Mouse (Mus musculus): ENCODE measurements around the gene Gm815. TPM values are rescaled to one million over a fixed set of nuclear protein-coding genes. Genes with fewer than 3 reads are reported as not detected.

Gm815 gene
- polyA plus RNA-seq, 1 experiment from 2014 or later: 0.33 TPM

DNA sequence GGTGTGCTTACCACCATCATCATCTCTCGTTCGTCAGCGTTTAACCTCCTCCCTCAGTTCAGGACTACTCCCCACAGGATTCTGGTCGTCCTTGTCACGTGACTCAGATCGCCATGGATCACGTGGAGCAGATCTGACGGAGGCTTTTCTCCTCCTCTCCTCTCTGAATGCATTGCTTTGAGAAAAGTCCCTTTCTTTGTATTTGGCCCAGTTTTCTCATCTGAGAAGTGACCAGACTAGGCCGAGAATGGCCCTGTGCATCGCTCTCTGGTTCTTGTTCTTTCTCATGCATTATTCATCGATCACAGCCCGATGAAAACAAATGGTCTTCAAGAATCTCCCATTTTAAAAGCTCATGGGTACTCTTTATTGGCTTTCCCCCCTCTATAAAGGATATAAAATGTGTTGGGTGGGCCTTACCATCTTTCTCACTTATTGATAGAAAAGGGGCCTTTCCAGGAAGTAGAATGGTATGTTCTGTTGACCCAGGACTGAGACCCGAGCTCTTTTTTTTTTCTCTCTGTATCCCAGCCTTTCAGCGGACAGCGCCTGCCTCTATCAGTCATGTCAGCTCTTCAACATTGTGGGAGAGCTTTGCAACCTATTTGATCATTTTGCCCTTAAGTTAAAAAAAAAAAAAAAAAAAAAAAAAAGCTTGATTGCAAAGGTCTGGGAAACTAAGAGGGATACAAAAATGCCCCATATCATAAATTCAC is 20.5 kb upstream of the Gm815 start:
- peak; percentile 32 for DNase-seq
- no peak overlapping the region for H3K9ac ChIP-seq
- H3K36me3 ChIP-seq (ENCODE audit: insufficient read depth): no peaks in the 10 kb centered on the region
- peaks cover 11% of the 10 kb centered on the region; the same call in 1 of the 2 replicates for H3K4me1 ChIP-seq (ENCODE audit: insufficient read depth)
- no peaks in the 10 kb centered on the region for H3K9me3 ChIP-seq (ENCODE audit: low read depth, low read length)
- no peak for ATAC-seq (ENCODE audit: insufficient read depth)
- H3K4me2 ChIP-seq: no peak overlapping the region
- TF ChIP-seq CTCF (IDR thresholded peaks at IDR 0.05; ENCODE audit: low read depth): no peak
- 80% methylated on average over 15 of the region's 15 CpGs for WGBS
- H3K27me3 ChIP-seq (ENCODE audit: insufficient read depth, low read length): no peaks in the 10 kb centered on the region
- no peak overlapping the region for H3K4me3 ChIP-seq (ENCODE audit: low read depth, low read length)
- H3K27ac ChIP-seq (ENCODE audit: low read depth): no peak overlapping the region

DNA sequence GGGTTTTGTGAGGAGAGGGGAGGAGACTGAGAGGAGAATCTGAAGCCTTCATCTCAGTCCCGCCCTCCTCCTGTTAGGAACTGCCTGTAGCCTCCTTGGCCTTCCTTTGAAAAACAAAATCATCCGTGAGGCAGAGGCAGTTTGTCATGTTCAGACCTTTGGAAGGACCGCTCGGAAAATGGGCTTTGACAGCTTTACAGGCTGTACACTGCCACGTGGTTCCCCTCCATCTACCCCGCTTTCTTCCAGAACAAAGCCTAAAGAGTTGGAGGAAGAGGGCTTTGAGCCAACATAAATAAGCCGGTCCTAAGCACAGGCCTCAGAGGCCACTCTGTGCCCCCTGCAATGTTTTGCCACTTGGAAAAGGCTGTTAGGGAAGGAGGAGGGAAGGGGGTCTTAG is 19.9 kb upstream of the Gm815 start:
- Histone ChIP-seq H3K27me3 (ENCODE audit: insufficient read depth, low read length) (no peaks in the 10 kb centered on the region), H3K9me3 (ENCODE audit: low read depth, low read length) (no peaks in the 10 kb centered on the region), H3K4me1 (ENCODE audit: insufficient read depth) (peaks cover 11% of the 10 kb centered on the region; the same call in 1 of the 2 replicates), H3K36me3 (ENCODE audit: insufficient read depth) (no peaks in the 10 kb centered on the region), H3K4me2 (no peak overlapping the region), H3K4me3 (ENCODE audit: low read depth, low read length) (no peak overlapping the region), H3K9ac (no peak overlapping the region), H3K27ac (ENCODE audit: low read depth) (peak overlapping the region; percentile 69)
- DNase-seq (peak; percentile 82), ATAC-seq (ENCODE audit: insufficient read depth) (peak; percentile 90)
- no peak for TF ChIP-seq CTCF (IDR thresholded peaks at IDR 0.05; ENCODE audit: low read depth)
- WGBS: 12% methylated on average over 7 of the region's 7 CpGs

DNA sequence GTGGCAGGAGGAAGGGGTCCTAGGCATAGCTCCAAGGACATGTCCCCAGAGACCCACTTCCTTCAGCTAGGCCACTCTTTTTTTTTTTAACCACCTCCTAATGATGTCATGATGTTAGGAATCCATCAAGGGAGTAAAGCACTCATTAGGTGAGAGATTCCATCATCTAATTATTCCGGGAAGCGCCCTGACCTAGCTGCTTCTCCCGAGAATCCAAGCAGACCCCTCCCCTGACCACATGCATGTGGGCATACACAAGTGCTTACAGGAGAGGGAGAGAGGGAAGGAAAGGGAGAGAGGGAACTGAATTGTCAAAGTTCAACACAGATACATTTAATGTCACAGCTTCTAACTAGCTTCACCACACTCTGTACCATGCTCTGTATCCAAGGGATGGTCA is 16.1 kb upstream of the Gm815 start:
- Histone ChIP-seq H3K4me1 (ENCODE audit: insufficient read depth) (peaks cover 16% of the 10 kb centered on the region; the same call in 1 of the 2 replicates), H3K9me3 (ENCODE audit: low read depth, low read length) (no peaks in the 10 kb centered on the region), H3K36me3 (ENCODE audit: insufficient read depth) (no peaks in the 10 kb centered on the region), H3K9ac (no peak overlapping the region), H3K4me2 (no peak overlapping the region), H3K4me3 (ENCODE audit: low read depth, low read length) (no peak overlapping the region), H3K27me3 (ENCODE audit: insufficient read depth, low read length) (no peaks in the 10 kb centered on the region), H3K27ac (ENCODE audit: low read depth) (no peak overlapping the region)
- DNase-seq: no peak
- TF ChIP-seq CTCF (IDR thresholded peaks at IDR 0.05; ENCODE audit: low read depth): no peak
- 51% methylated on average over 3 of the region's 3 CpGs for WGBS
- ATAC-seq (ENCODE audit: insufficient read depth): no peak

DNA sequence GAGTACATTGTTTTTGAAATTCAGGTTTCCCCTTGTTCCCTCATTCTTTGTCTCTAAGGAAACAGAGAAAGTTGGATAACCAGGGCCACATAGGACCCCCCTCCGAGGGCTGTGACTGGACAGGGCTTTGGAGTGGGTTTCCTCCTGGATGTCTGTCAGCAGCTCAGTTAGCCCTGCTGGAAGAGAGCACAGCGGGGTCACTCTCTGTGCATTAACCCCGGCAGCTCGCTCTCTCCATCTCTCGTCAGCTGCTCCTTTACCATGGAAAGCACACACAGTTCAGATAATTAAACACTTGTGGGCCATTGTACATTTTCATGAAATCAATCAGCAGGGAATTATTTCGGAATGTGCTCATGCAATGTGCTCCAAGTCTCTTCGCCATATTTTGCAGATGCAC is 15.4 kb upstream of the Gm815 start:
- Histone ChIP-seq H3K4me1 (ENCODE audit: insufficient read depth) (peaks cover 16% of the 10 kb centered on the region; the same call in 1 of the 2 replicates), H3K27me3 (ENCODE audit: insufficient read depth, low read length) (no peaks in the 10 kb centered on the region), H3K4me2 (no peak overlapping the region), H3K36me3 (ENCODE audit: insufficient read depth) (no peaks in the 10 kb centered on the region), H3K4me3 (ENCODE audit: low read depth, low read length) (no peak overlapping the region), H3K9ac (no peak overlapping the region), H3K9me3 (ENCODE audit: low read depth, low read length) (no peaks in the 10 kb centered on the region), H3K27ac (ENCODE audit: low read depth) (peak overlapping the region; percentile 32; the same call in 1 of the 2 replicates)
- ATAC-seq (ENCODE audit: insufficient read depth) (peak; percentile 72), DNase-seq (peak; percentile 64)
- 13% methylated on average over 7 of the region's 7 CpGs for WGBS
- no peak for TF ChIP-seq CTCF (IDR thresholded peaks at IDR 0.05; ENCODE audit: low read depth)

DNA sequence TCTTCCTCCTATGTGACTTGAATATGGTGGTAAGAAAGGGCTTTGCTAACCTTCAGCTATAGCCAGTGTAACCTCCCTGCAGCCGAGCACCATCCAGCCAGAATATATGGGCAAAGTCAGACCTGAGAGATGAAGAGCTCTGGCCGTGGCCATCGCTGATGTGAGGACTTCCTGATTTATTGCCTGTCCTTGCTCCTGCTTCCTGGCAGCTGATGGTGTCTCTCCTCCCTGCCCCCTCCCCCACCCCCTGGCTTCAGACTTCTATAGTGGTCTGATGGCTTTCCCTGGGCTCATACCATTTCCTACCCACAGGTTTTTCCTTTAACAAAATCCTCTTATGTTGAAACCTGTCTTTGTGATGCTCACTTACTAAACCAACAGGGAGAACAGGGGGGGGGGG is 14.6 kb upstream of the Gm815 start:
- Histone ChIP-seq H3K36me3 (ENCODE audit: insufficient read depth) (no peaks in the 10 kb centered on the region), H3K4me2 (no peak overlapping the region), H3K27me3 (ENCODE audit: insufficient read depth, low read length) (no peaks in the 10 kb centered on the region), H3K4me3 (ENCODE audit: low read depth, low read length) (no peak overlapping the region), H3K27ac (ENCODE audit: low read depth) (no peak overlapping the region), H3K4me1 (ENCODE audit: insufficient read depth) (peaks cover 10% of the 10 kb centered on the region; the same call in 1 of the 2 replicates), H3K9ac (no peak overlapping the region), H3K9me3 (ENCODE audit: low read depth, low read length) (no peaks in the 10 kb centered on the region)
- 16% methylated on average over 3 of the region's 3 CpGs for WGBS
- DNase-seq: peak; percentile 11
- no peak for ATAC-seq (ENCODE audit: insufficient read depth)
- no peak for TF ChIP-seq CTCF (IDR thresholded peaks at IDR 0.05; ENCODE audit: low read depth)

DNA sequence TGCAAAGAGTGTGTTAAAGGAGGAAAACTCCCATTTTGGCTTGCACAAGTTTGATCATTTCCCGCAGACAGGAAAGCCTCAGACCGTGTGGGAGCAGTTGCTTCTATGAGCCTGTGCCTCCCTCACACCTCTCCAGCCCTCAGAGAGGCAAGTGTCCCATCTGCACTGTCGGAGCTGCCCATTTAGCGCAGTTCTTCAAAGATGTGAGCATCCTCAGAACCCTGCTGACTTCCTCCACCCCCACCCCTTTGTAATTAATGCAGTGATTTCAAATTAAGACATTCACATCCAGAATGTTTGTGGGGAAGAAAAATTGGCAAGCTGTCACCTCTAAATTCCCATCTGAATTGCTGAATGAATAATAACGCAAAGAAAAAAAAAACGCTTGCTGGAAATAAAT is 12.8 kb upstream of the Gm815 start:
- peaks cover 9% of the 10 kb centered on the region; the same call in 1 of the 2 replicates for H3K4me1 ChIP-seq (ENCODE audit: insufficient read depth)
- 70% methylated on average over 6 of the region's 6 CpGs for WGBS

DNA sequence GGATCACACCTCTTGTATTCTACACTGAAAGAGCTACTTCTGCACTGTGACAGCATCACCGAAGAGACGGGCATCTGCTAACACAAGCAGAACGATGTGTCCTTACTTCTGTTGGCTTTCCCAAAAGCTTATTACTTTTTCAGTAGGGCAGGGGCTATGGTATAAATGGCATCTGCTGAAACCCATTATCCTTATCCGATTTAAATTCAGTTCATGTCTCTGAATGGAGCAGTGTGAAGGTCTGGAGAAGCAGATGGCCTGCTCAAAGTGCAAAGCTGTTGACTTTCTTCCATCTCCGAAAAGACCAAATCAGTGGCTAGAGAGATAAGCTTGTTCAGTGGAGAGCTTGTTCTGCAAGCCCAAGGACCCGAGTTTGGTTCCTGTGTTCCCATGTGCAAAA is 10.1 kb upstream of the Gm815 start:
- Histone ChIP-seq H3K27ac (ENCODE audit: low read depth) (no peak overlapping the region), H3K4me3 (ENCODE audit: low read depth, low read length) (no peak overlapping the region), H3K9me3 (ENCODE audit: low read depth, low read length) (no peaks in the 10 kb centered on the region), H3K4me1 (ENCODE audit: insufficient read depth) (peaks cover 5% of the 10 kb centered on the region; the same call in 1 of the 2 replicates), H3K9ac (no peak overlapping the region), H3K4me2 (no peak overlapping the region), H3K36me3 (ENCODE audit: insufficient read depth) (no peaks in the 10 kb centered on the region), H3K27me3 (ENCODE audit: insufficient read depth, low read length) (no peaks in the 10 kb centered on the region)
- TF ChIP-seq CTCF (IDR thresholded peaks at IDR 0.05; ENCODE audit: low read depth): no peak
- no peak for DNase-seq
- ATAC-seq (ENCODE audit: insufficient read depth): no peak
- WGBS: 89% methylated on average over 6 of the region's 6 CpGs

More for the DNA sequence above, 12.8 kb upstream of the Gm815 start:
- Histone ChIP-seq H3K4me3 (ENCODE audit: low read depth, low read length) (no peak overlapping the region), H3K9me3 (ENCODE audit: low read depth, low read length) (no peaks in the 10 kb centered on the region), H3K27me3 (ENCODE audit: insufficient read depth, low read length) (no peaks in the 10 kb centered on the region), H3K4me2 (no peak overlapping the region), H3K27ac (ENCODE audit: low read depth) (no peak overlapping the region), H3K36me3 (ENCODE audit: insufficient read depth) (no peaks in the 10 kb centered on the region), H3K9ac (no peak overlapping the region)
- ATAC-seq (ENCODE audit: insufficient read depth) (no peak), DNase-seq (no peak)
- no peak for TF ChIP-seq CTCF (IDR thresholded peaks at IDR 0.05; ENCODE audit: low read depth)

Measured in lung, embryonic 14.5 days (tissue).